Mouse (Mus musculus) left cerebral cortex, postnatal 25 days (tissue): Measurements from ENCODE around the gene Nup93. TPM values are rescaled to one million over a fixed set of nuclear protein-coding genes. Genes with fewer than 3 reads are reported as not detected.

Experiments used
- DNase-seq, 2 experiments: peaks; one replicate each; pipeline ENCODE4 v3.0.0; 2022; ENCODE audit warnings: low spot score in 2 of 2, mixed read lengths in 1 of 2
- intact Hi-C: fragments of 180-260 bp; cut with DNase I; formaldehyde crosslinking; loops from one replicate; pipeline ENCODE4 v1.15.1; 2025
- total RNA-seq, 2 experiments: library from RNA; stranded (reverse); gene quantifications; 2 replicates each; pipeline ENCODE4 v1.2.3; 2021

Gene Nup93
- total RNA-seq, 2 experiments from 2014 or later, result 40.7 to 62.8 TPM

GRCm38 (mm10) chr8:94184357-94184843, 30.0 kb upstream of the Nup93 start:
- intact Hi-C loops, result no loop called here
- DNase-seq, result no peak

- intact Hi-C loops, result no loop called here
- DNase-seq, result no peak
Measured at GRCm38 (mm10) chr8:94185791-94186190, 28.6 kb upstream of the Nup93 start.

GRCm38 (mm10) chr8:94186542-94186941, 27.8 kb upstream of the Nup93 start:
- peak in 1 of 2 experiments; percentile 47 for DNase-seq
- intact Hi-C loops, result no loop called here

GRCm38 (mm10) chr8:94187290-94188002, 26.9 kb upstream of the Nup93 start:
- intact Hi-C loops, result no loop called here
- no peak for DNase-seq

- DNase-seq, result peak in 1 of 2 experiments; percentile 70
- intact Hi-C loops, result loop anchor here (10.0 kb wide), 1 partner anchor 215 kb away; no protein-coding TSS in a partner anchor
Measured at GRCm38 (mm10) chr8:94189275-94190031, 24.9 kb upstream of the Nup93 start.

GRCm38 (mm10) chr8:94191101-94191691, 23.2 kb upstream of the Nup93 start:
- peak in 1 of 2 experiments; percentile 25 for DNase-seq
- intact Hi-C loops, result loop anchor here (10.0 kb wide), 1 partner anchor 216 kb away; no protein-coding TSS in a partner anchor

GRCm38 (mm10) chr8:94192926-94193325, 21.4 kb upstream of the Nup93 start:
- intact Hi-C loops, result loop anchor here (10.0 kb wide), 1 partner anchor 218 kb away; no protein-coding TSS in a partner anchor
- DNase-seq, result no peak

- DNase-seq, result peak in 1 of 2 experiments; percentile 60
- intact Hi-C loops, result loop anchor here (5.0 to 10.0 kb wide), 2 partner anchors 92 to 220 kb away; no protein-coding TSS in a partner anchor
Measured at GRCm38 (mm10) chr8:94194591-94195223, 19.7 kb upstream of the Nup93 start.

- peak; percentile 66 to 87 for DNase-seq
- intact Hi-C loops, result loop anchor here (1.0 to 10.0 kb wide), 3 partner anchors 32 to 225 kb away; no protein-coding TSS in a partner anchor
Measured at GRCm38 (mm10) chr8:94199202-94199869, 15.0 kb upstream of the Nup93 start.

- intact Hi-C loops, result loop anchor here (10.0 kb wide), 1 partner anchor 609 kb away; no protein-coding TSS in a partner anchor
Measured at GRCm38 (mm10) chr8:94204043-94204442, 10.3 kb upstream of the Nup93 start.

GRCm38 (mm10) chr8:94205736-94206135, 8.6 kb upstream of the Nup93 start:
- peak in 1 of 2 experiments; percentile 51 for DNase-seq
- intact Hi-C loops, result loop anchor here (10.0 kb wide), 1 partner anchor 611 kb away; no protein-coding TSS in a partner anchor

More at GRCm38 (mm10) chr8:94204043-94204442, 10.3 kb upstream of the Nup93 start:
- DNase-seq, result no peak

- intact Hi-C loops, result loop anchor here (10.0 kb wide), 1 partner anchor 611 kb away; no protein-coding TSS in a partner anchor
- DNase-seq, result peak in 1 of 2 experiments; percentile 74
Measured at GRCm38 (mm10) chr8:94206256-94206655, 8.1 kb upstream of the Nup93 start.

GRCm38 (mm10) chr8:94207491-94207890, 6.9 kb upstream of the Nup93 start:
- no peak for DNase-seq
- intact Hi-C loops, result loop anchor here (10.0 kb wide), 1 partner anchor 613 kb away; no protein-coding TSS in a partner anchor

GRCm38 (mm10) chr8:94209639-94210038, 4.7 kb upstream of the Nup93 start:
- intact Hi-C loops, result loop anchor here (2.0 to 10.0 kb wide), 2 partner anchors 59 to 615 kb away; no protein-coding TSS in a partner anchor
- peak; percentile 65 to 87 for DNase-seq

- intact Hi-C loops, result loop anchor here (2.0 kb wide), 1 partner anchor 59 kb away; no protein-coding TSS in a partner anchor
- DNase-seq, result peak in 1 of 2 experiments; percentile 82
Measured at GRCm38 (mm10) chr8:94210225-94210624, 4.1 kb upstream of the Nup93 start.

GRCm38 (mm10) chr8:94213819-94214218, 545 bp upstream of the Nup93 start:
- DNase-seq, result no peak
- intact Hi-C loops, result no loop called here

GRCm38 (mm10) chr8:94227381-94227939, 13.1 kb downstream of the Nup93 start:
- intact Hi-C loops, result loop anchor here (5.0 kb wide), 1 partner anchor 40 kb away; no protein-coding TSS in a partner anchor
- peak; percentile 38 to 63 for DNase-seq

GRCm38 (mm10) chr8:94240240-94240751, 25.9 kb downstream of the Nup93 start:
- intact Hi-C loops, result no loop called here
- DNase-seq, result no peak
